Comparison of ENCODE assay signal across 18 mouse cellular contexts in the genomic region with DNA sequence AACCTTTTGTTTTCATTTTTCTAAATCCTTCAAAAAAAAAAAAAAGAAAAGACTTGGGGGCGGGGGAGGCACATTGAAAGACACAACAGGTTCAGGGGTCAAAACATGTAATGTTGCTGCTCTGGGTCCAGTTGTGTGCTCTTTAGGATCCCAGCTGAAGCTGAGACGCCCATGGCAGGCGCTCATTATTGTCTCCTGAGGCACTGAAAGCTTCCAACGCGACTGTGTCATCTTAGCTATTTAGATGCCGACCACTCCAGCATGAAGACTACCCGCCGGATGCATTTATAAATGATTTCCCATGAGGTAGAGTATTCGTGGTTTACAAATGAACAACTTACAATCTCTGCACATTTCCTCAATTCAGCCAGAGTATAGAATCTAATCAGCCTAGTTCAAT.
DNase-seq lines count a peak whose midpoint lies in the region; ATAC-seq lines count a peak whose summit lies in the region.
"Had no signal": no experiment of that assay in that cellular context is flagged by ENCODE, and none has a peak within 500 bp of the region (broad histone marks: within the 10 kb centered on the region; RNA-seq: fewer than 3 reads in every experiment).

No protein-coding gene starts in this region.

- peak; percentile 23 for DNase-seq in hindbrain, embryonic 10.5 days (ENCODE audit: low spot score)
- peak; percentile 45 for DNase-seq in hindbrain, embryonic 14.5 days (ENCODE audit: low spot score)
- DNase-seq in retina, postnatal 1 day, result peak; percentile 17
- no peak for DNase-seq in gastrocnemius, postnatal 4 days (ENCODE audit: low spot score in 2 of 2)
- no peak for DNase-seq in layer of hippocampus, postnatal 36 days
- no peak for DNase-seq in lung, postnatal 4 days
- DNase-seq: cerebellum, adult 8-10 months; heart, adult 18-20 months; heart, postnatal 36 days; kidney, adult 9 months; kidney, postnatal 36 days; liver; thymus, postnatal 14 days had no signal

- peaks cover 11% of the 10 kb centered on the region for H3K4me1 ChIP-seq in hindbrain, embryonic 10.5 days (replicated peaks)
- H3K4me1 ChIP-seq in hindbrain, embryonic 12.5 days, result peaks cover 3% of the 10 kb centered on the region; the same call in 1 of the 2 replicates
- H3K4me1 ChIP-seq in hindbrain, embryonic 14.5 days (replicated peaks; ENCODE audit: control insufficient read depth, insufficient read depth, low read length), result peaks cover 10% of the 10 kb centered on the region
- peaks cover 8% of the 10 kb centered on the region for H3K4me1 ChIP-seq in midbrain, embryonic 13.5 days (replicated peaks)
- H3K4me1 ChIP-seq: embryonic facial prominence, embryonic 15.5 days; intestine, embryonic 15.5 days had no signal

- H3K9ac ChIP-seq in hindbrain, embryonic 12.5 days, result no peak overlapping the region
- H3K9ac ChIP-seq in hindbrain, embryonic 14.5 days, result 0 out of 2 replicates have a peak overlapping the region, but pooled peaks have one; percentile 8
- no peak overlapping the region for H3K9ac ChIP-seq in midbrain, embryonic 13.5 days (replicated peaks)
- H3K9ac ChIP-seq: embryonic facial prominence, embryonic 15.5 days; intestine, embryonic 15.5 days had no signal

- no peak for ATAC-seq in hindbrain, embryonic 12.5 days (ENCODE audit: low FRiP score)
- ATAC-seq in hindbrain, embryonic 14.5 days (ENCODE audit: low FRiP score), result no peak
- no peak for ATAC-seq in midbrain, embryonic 13.5 days
- ATAC-seq: intestine, embryonic 15.5 days; lung, postnatal 0 days had no signal

- peaks cover 52% of the 10 kb centered on the region for H3K27me3 ChIP-seq in hindbrain, embryonic 10.5 days (ENCODE audit: insufficient read depth, poor library complexity, severe bottlenecking)
- H3K27me3 ChIP-seq in hindbrain, embryonic 12.5 days, result no peaks in the 10 kb centered on the region
- H3K27me3 ChIP-seq in hindbrain, embryonic 14.5 days (ENCODE audit: control insufficient read depth, insufficient read depth, low read length), result no peaks in the 10 kb centered on the region
- H3K27me3 ChIP-seq in midbrain, embryonic 13.5 days, result no peaks in the 10 kb centered on the region
- H3K27me3 ChIP-seq: embryonic facial prominence, embryonic 15.5 days; intestine, embryonic 15.5 days had no signal

- WGBS in hindbrain, embryonic 10.5 days, result 5% methylated on average over 9 of the region's 9 CpGs
- 11% methylated on average over 9 of the region's 9 CpGs for WGBS in hindbrain, embryonic 12.5 days
- 5% methylated on average over 9 of the region's 9 CpGs for WGBS in hindbrain, embryonic 14.5 days
- WGBS in midbrain, embryonic 13.5 days, result 3% methylated on average over 9 of the region's 9 CpGs

- H3K4me2 ChIP-seq in hindbrain, embryonic 12.5 days (replicated peaks), result no peak overlapping the region; the same call in 1 of the 2 replicates
- H3K4me2 ChIP-seq in hindbrain, embryonic 14.5 days (replicated peaks), result 0 out of 2 replicates have a peak overlapping the region, but pooled peaks have one; percentile 19
- H3K4me2 ChIP-seq in midbrain, embryonic 13.5 days (replicated peaks), result peak overlapping the region; percentile 10; the same call in 1 of the 2 replicates
- H3K4me2 ChIP-seq: embryonic facial prominence, embryonic 15.5 days; intestine, embryonic 15.5 days had no signal

- no peaks in the 10 kb centered on the region for H3K36me3 ChIP-seq in hindbrain, embryonic 10.5 days
- H3K36me3 ChIP-seq in hindbrain, embryonic 12.5 days, result no peaks in the 10 kb centered on the region
- no peaks in the 10 kb centered on the region for H3K36me3 ChIP-seq in hindbrain, embryonic 14.5 days (replicated peaks; ENCODE audit: control insufficient read depth, insufficient read depth)
- no peaks in the 10 kb centered on the region for H3K36me3 ChIP-seq in midbrain, embryonic 13.5 days
- H3K36me3 ChIP-seq: embryonic facial prominence, embryonic 15.5 days; intestine, embryonic 15.5 days had no signal

- peaks cover 6% of the 10 kb centered on the region; the same call in 1 of the 2 replicates for H3K9me3 ChIP-seq in hindbrain, embryonic 10.5 days
- no peaks in the 10 kb centered on the region for H3K9me3 ChIP-seq in hindbrain, embryonic 12.5 days (replicated peaks)
- 0 out of 2 replicates have a peak, but pooled peaks cover 3% of the 10 kb centered on the region for H3K9me3 ChIP-seq in hindbrain, embryonic 14.5 days (ENCODE audit: control insufficient read depth, low read length)
- H3K9me3 ChIP-seq in midbrain, embryonic 13.5 days, result peaks cover 3% of the 10 kb centered on the region
- H3K9me3 ChIP-seq: embryonic facial prominence, embryonic 15.5 days; intestine, embryonic 15.5 days had no signal

- H3K27ac ChIP-seq in hindbrain, embryonic 10.5 days, result no peak overlapping the region
- no peak overlapping the region for H3K27ac ChIP-seq in hindbrain, embryonic 12.5 days
- H3K27ac ChIP-seq in hindbrain, embryonic 14.5 days, result peak overlapping the region; percentile 32; the same call in 1 of the 2 replicates
- H3K27ac ChIP-seq in midbrain, embryonic 13.5 days, result no peak overlapping the region
- H3K27ac ChIP-seq: embryonic facial prominence, embryonic 15.5 days; intestine, embryonic 15.5 days had no signal

- H3K4me3 ChIP-seq in hindbrain, embryonic 10.5 days, result peak overlapping the region; percentile 20; the same call in 1 of the 2 replicates
- no peak overlapping the region for H3K4me3 ChIP-seq in hindbrain, embryonic 12.5 days
- H3K4me3 ChIP-seq in hindbrain, embryonic 14.5 days (replicated peaks; ENCODE audit: low read length), result no peak overlapping the region
- H3K4me3 ChIP-seq in midbrain, embryonic 13.5 days (replicated peaks), result no peak overlapping the region
- H3K4me3 ChIP-seq: embryonic facial prominence, embryonic 15.5 days; intestine, embryonic 15.5 days had no signal

Comparison
In these comparisons a context has a peak if more than half of its experiments do, and no peak if none do; other contexts are left out.
1. DNase-seq: peak in hindbrain, embryonic 10.5 days (single experiment), hindbrain, embryonic 14.5 days (single experiment) and retina, postnatal 1 day (single experiment); none in gastrocnemius, postnatal 4 days (0 of 2), layer of hippocampus, postnatal 36 days (0 of 2) and lung, postnatal 4 days (0 of 2).